Mouse (Mus musculus) spleen, adult 2 months (tissue): Measurements from ENCODE around the gene Trim25.

Experiments used
- CTCF ChIP-seq: fragments of 200-500 bp; IDR thresholded peaks from 2 replicates; pipeline ENCODE4 v1.5.1; 2011; ENCODE audit warnings: mild to moderate bottlenecking, inconsistent platforms; ENCODE audit not compliant: insufficient read depth, insufficient read length, insufficient replicate concordance; ENCODE audit errors: extremely low read depth
- POLR2A ChIP-seq: fragments of 200-500 bp; IDR thresholded peaks from 2 replicates; pipeline ENCODE4 v1.6.1; 2011; ENCODE audit warnings: low read depth, low read length, inconsistent platforms

DNA sequence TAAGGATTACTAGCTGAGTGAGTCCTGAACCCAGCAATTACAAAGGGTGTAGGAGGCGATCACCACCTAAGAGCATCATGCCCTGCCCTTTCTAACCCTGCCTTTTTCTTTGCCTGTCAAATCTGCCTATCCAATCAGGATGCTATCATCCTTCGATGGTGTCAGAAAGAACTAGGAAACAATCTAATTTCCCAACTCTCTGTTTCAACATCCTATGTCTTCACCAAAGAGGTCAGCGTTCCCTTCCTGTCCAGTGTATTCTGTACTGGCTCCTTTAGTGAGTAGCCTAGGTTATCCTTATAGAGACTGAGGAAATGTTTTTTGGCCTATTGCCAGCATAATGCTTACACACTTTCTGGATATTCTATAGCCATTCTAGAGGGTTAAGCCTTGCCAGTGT is 36.4 kb downstream of the Trim25 start:
- no peak for TF ChIP-seq CTCF
- no peak for TF ChIP-seq POLR2A
